Mouse (Mus musculus): ENCODE data around the gene Macrod1.
"Not testable (repeated sequence)": the region's sequence is repeated elsewhere in the genome, so short reads cannot be mapped to it uniquely, and the experiment has no call there.

Gene Macrod1

GRCm38 (mm10) chr19:7056248-7057087, at the start of gene Macrod1:
Gene Macrod1 (plus strand): TSS chr19:7056810.
- peak; percentile 80 for DNase-seq

- no peak for DNase-seq
These were observed 49.6 kb upstream of the Macrod1 start for GRCm38 (mm10) chr19:7006892-7007593.

GRCm38 (mm10) chr19:7012426-7012825, 44.2 kb upstream of the Macrod1 start:
- no peak for DNase-seq

- no peak for DNase-seq
These were observed 42.6 kb upstream of the Macrod1 start for GRCm38 (mm10) chr19:7013984-7014383.

GRCm38 (mm10) chr19:7014481-7015135, 42.0 kb upstream of the Macrod1 start:
- no peak for DNase-seq

GRCm38 (mm10) chr19:7017541-7018457, 38.8 kb upstream of the Macrod1 start:
- no peak for DNase-seq

- no peak for DNase-seq
These were observed 38.1 kb upstream of the Macrod1 start for GRCm38 (mm10) chr19:7018546-7018945.

GRCm38 (mm10) chr19:7019191-7019590, 37.4 kb upstream of the Macrod1 start, which contains the start of gene Fermt3:
Gene Fermt3 (minus strand): TSS chr19:7019469.
- DNase-seq: no peak

GRCm38 (mm10) chr19:7020224-7020641, 36.4 kb upstream of the Macrod1 start:
- no peak for DNase-seq

- no peak for DNase-seq
These were observed 27.1 kb upstream of the Macrod1 start for GRCm38 (mm10) chr19:7029531-7029930.

GRCm38 (mm10) chr19:7034006-7034405, 22.6 kb upstream of the Macrod1 start:
- DNase-seq: no peak

- peak; percentile 61 for DNase-seq
These were observed 17.4 kb upstream of the Macrod1 start for GRCm38 (mm10) chr19:7039088-7039720.

- peak; percentile 96 for DNase-seq
These were observed 16.6 kb upstream of the Macrod1 start, which contains the start of gene Stip1 for GRCm38 (mm10) chr19:7039841-7040636. Gene Stip1 (minus strand): TSS chr19:7039967.

- DNase-seq: no peak
These were observed 15.9 kb upstream of the Macrod1 start for GRCm38 (mm10) chr19:7040637-7041130.

GRCm38 (mm10) chr19:7041171-7041570, 15.4 kb upstream of the Macrod1 start:
- no peak for DNase-seq

GRCm38 (mm10) chr19:7044279-7044678, 12.3 kb upstream of the Macrod1 start:
- DNase-seq: no peak

- no peak for DNase-seq
These were observed 11.9 kb upstream of the Macrod1 start for GRCm38 (mm10) chr19:7044706-7045105.

GRCm38 (mm10) chr19:7053382-7053781, 3.2 kb upstream of the Macrod1 start:
- not testable (repeated sequence) for DNase-seq

- DNase-seq: no peak
These were observed 1.8 kb upstream of the Macrod1 start for GRCm38 (mm10) chr19:7054772-7055171.

GRCm38 (mm10) chr19:7055173-7055572, 1.4 kb upstream of the Macrod1 start:
- no peak for DNase-seq
